Mouse (Mus musculus) intestine, embryonic 16.5 days (tissue): Measurements from ENCODE around the gene Rnf41. TPM values are rescaled to one million over a fixed set of nuclear protein-coding genes. Genes with fewer than 3 reads are reported as not detected.
A peak's percentile ranks its signal among the peaks of the same experiment; 100 is the strongest.

Experiments used
- ATAC-seq: fragments of 200-750 bp; cut with Nextera tagmentation; 2 replicates; pipeline ENCODE4 v1.8.0; 2017; ENCODE audit warnings: moderate TSS enrichment, moderate library complexity
- H3K27ac ChIP-seq: fragments of 300-500 bp; sonication (generic); 2 replicates; pipeline ENCODE4 v1.5.1; 2014; ENCODE audit warnings: mild to moderate bottlenecking, low read length
- H3K27me3 ChIP-seq: fragments of 300-500 bp; sonication (generic); replicated peaks from 2 replicates; pipeline ENCODE4 v1.6.1; 2014; ENCODE audit warnings: low read length, control low read depth, mixed read lengths; ENCODE audit not compliant: control insufficient read depth, insufficient read depth
- H3K36me3 ChIP-seq: fragments of 300-500 bp; sonication (generic); 2 replicates; pipeline ENCODE4 v1.6.1; 2014; ENCODE audit warnings: low read length, control low read depth; ENCODE audit not compliant: control insufficient read depth, insufficient read depth
- H3K4me1 ChIP-seq: fragments of 300-500 bp; sonication (generic); 2 replicates; pipeline ENCODE4 v1.6.1; 2014; ENCODE audit warnings: low read length, control low read depth, mixed read lengths; ENCODE audit not compliant: control insufficient read depth, insufficient read depth
- H3K4me2 ChIP-seq: fragments of 300-500 bp; sonication (generic); 2 replicates; pipeline ENCODE4 v1.6.1; 2014; ENCODE audit warnings: low read depth, low read length, control low read depth
- H3K4me3 ChIP-seq: fragments of 300-500 bp; sonication (generic); 2 replicates; pipeline ENCODE4 v1.5.1; 2014; ENCODE audit warnings: mild to moderate bottlenecking, low read length
- H3K9ac ChIP-seq: fragments of 300-500 bp; sonication (generic); 2 replicates; pipeline ENCODE4 v1.6.1; 2014; ENCODE audit warnings: low read depth, low read length
- H3K9me3 ChIP-seq: fragments of 300-500 bp; sonication (generic); 2 replicates; pipeline ENCODE4 v1.6.1; 2016; ENCODE audit warnings: low read length, control low read depth; ENCODE audit not compliant: control insufficient read depth
- WGBS: fragments of 180-500 bp; shearing (Covaris S2); extraction: QIAGEN DNeasy Blood & Tissue Kit; methylation state at CpG from one replicate; pipeline ENCODE4 v1.1.7; 2014; 5-methylcytosine and 5-hydroxymethylcytosine counted together
- polyA plus RNA-seq: library from polyadenylated mRNA; unstranded; fragments of >200 nt; fragmentation: Nextera tagmentation; extraction: Ambion mirVana; gene quantifications from 2 replicates; pipeline ENCODE4 v1.2.1, GENCODE M21; 2015

The Rnf41 gene
- polyA plus RNA-seq, 1 experiment from 2014 or later: 43.2 TPM

DNA sequence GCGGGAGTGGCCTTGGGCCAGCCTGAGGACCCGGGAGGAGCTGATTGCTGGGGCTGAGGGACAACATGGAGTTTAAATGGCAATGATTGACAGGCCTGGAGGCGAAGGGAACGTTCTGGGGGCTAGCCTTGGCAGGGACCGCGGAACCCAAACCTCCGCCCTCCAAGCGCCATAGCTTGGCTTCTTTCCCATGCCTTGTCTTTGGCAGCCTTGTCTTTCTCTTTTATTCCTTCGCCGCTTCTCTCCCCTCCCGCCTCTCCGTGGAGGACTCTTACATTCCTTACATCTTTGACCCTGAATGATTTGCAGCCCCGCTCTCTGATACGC lies 561 bp downstream of the Rnf41 start:
- Histone ChIP-seq H3K4me1 (peaks cover 38% of the 10 kb centered on the region), H3K4me3 (peak overlapping the region; percentile 95), H3K27me3 (no peaks in the 10 kb centered on the region), H3K4me2 (peak overlapping the region; percentile 93), H3K36me3 (peaks cover 4% of the 10 kb centered on the region; the same call in 1 of the 2 replicates), H3K9me3 (no peaks in the 10 kb centered on the region), H3K9ac (peak overlapping the region; percentile 92), H3K27ac (peak overlapping the region; percentile 97)
- 0% methylated on average over 13 of the region's 14 CpGs for WGBS
- no peak for ATAC-seq

GRCm38 (mm10) chr10:128412558-128412957 lies 1.1 kb downstream of the Rnf41 start:
- Histone ChIP-seq H3K9ac (peak overlapping the region; percentile 92), H3K27ac (peak overlapping the region; percentile 97), H3K4me1 (peaks cover 38% of the 10 kb centered on the region), H3K27me3 (no peaks in the 10 kb centered on the region), H3K36me3 (peaks cover 4% of the 10 kb centered on the region; the same call in 1 of the 2 replicates), H3K4me2 (peak overlapping the region; percentile 93), H3K9me3 (no peaks in the 10 kb centered on the region), H3K4me3 (peak overlapping the region; percentile 95)
- ATAC-seq: no peak
- WGBS: 17% methylated on average over 1 of the region's 1 CpGs

DNA sequence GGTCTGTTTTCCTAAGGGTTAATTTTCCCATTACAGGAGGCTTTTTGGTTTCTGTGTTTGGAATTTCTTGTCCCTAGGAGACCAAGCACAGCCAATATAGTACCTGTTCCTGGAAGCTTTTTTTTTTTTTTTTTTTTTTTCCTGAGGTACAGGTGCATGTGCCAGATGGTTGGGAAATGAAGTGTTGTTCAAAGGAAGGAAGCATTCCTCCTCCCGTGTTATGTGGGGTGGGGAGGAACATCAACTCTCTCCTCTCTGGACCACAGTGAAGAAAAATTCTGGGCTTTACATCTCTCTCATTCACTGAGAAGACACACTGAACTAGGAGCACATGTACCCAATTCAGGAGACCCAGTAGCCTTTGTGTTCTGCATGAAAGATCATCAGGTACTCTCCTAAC lies 1.6 kb downstream of the Rnf41 start:
- peak overlapping the region; percentile 76; the same call in 1 of the 2 replicates for H3K27ac ChIP-seq
- no peaks in the 10 kb centered on the region for H3K9me3 ChIP-seq
- no peak for ATAC-seq
- no peaks in the 10 kb centered on the region for H3K27me3 ChIP-seq
- H3K4me3 ChIP-seq: peak overlapping the region; percentile 95; the same call in 1 of the 2 replicates
- WGBS: 52% methylated on average over 1 of the region's 1 CpGs
- peak overlapping the region; percentile 93 for H3K4me2 ChIP-seq
- 0 out of 2 replicates have a peak overlapping the region, but pooled peaks have one; percentile 92 for H3K9ac ChIP-seq
- H3K4me1 ChIP-seq: peaks cover 38% of the 10 kb centered on the region
- peaks cover 4% of the 10 kb centered on the region; the same call in 1 of the 2 replicates for H3K36me3 ChIP-seq

DNA sequence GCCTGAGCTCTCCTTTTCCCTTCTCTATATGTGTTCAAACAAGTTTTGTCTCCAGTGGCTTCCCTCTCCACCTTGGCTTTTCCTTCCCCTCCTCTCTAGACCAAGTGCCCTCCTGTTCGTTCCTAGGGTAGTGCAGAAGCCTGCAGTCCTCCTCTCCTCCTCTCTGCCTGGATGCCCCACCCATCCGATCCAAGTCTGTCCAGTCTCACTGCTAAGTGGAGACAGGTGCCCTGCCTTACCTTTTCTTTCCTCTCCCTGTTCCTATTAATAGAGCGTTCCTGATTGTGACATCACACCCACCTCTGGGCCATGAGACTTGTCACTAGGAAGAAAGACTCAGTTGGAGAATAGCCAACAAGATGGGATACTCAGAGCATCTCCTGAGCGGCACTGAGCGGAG lies 3.4 kb downstream of the Rnf41 start:
- no peaks in the 10 kb centered on the region for H3K27me3 ChIP-seq
- ATAC-seq: peak; percentile 45
- H3K27ac ChIP-seq: peak overlapping the region; percentile 56
- H3K4me3 ChIP-seq: no peak overlapping the region
- 68% methylated on average over 5 of the region's 5 CpGs for WGBS
- H3K36me3 ChIP-seq: peaks cover 7% of the 10 kb centered on the region; the same call in 1 of the 2 replicates
- no peak overlapping the region for H3K9ac ChIP-seq
- no peaks in the 10 kb centered on the region for H3K9me3 ChIP-seq
- H3K4me2 ChIP-seq: no peak overlapping the region
- H3K4me1 ChIP-seq: peaks cover 31% of the 10 kb centered on the region

DNA sequence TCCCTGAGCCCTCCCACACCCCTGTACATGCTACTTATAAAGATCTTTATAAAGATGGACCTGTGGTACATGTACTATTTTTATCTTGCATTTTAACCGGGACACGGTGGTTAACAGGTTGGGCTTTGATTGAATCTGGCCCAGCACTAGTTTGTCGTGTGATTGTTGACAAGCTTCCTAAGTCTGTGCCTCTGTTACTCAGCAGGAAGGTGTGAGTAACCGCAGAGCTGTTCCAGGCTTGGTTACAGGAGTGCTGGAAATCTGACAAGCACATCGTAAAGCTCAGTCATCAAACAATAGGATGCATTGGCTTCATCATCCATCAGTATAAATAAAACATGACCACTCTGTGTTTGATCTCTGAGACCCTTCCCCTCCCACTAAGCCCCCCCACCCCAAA lies 11.0 kb downstream of the Rnf41 start:
- H3K4me2 ChIP-seq: no peak overlapping the region
- peaks cover 9% of the 10 kb centered on the region for H3K36me3 ChIP-seq
- no peak overlapping the region for H3K4me3 ChIP-seq
- H3K4me1 ChIP-seq: peaks cover 7% of the 10 kb centered on the region; the same call in 1 of the 2 replicates
- no peak overlapping the region for H3K27ac ChIP-seq
- no peak for ATAC-seq
- WGBS: 64% methylated on average over 5 of the region's 5 CpGs
- no peak overlapping the region for H3K9ac ChIP-seq
- H3K9me3 ChIP-seq: no peaks in the 10 kb centered on the region
- H3K27me3 ChIP-seq: no peaks in the 10 kb centered on the region

DNA sequence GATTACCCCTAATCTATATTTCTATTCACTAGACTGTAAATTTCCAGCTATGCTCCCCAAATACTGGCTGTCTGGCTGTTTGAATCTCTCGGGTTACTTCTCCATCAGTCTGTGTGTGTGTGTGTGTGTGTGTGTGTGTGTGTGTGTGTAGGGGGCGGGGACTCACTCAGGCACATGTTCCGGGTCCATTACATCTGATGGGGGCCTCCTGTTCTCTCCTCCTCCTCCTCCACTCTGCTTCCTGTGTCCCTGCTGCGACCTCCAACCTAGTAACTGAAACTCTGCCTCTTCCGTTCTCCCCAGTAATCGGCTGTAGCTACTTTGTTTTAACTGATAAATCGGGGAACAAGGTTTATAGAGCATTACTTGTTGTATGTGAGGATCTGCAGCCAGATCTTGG lies 13.1 kb downstream of the Rnf41 start:
- whole genome bisulfite sequencing: 41% methylated on average over 7 of the region's 7 CpGs
- no peak overlapping the region for H3K9ac ChIP-seq
- H3K27ac ChIP-seq: no peak overlapping the region
- H3K27me3 ChIP-seq: no peaks in the 10 kb centered on the region
- H3K4me3 ChIP-seq: no peak overlapping the region
- no peak overlapping the region for H3K4me2 ChIP-seq
- no peak; the same call in 1 of the 2 replicates for ATAC-seq
- H3K9me3 ChIP-seq: no peaks in the 10 kb centered on the region
- peaks cover 7% of the 10 kb centered on the region; the same call in 1 of the 2 replicates for H3K4me1 ChIP-seq
- H3K36me3 ChIP-seq: peaks cover 18% of the 10 kb centered on the region

DNA sequence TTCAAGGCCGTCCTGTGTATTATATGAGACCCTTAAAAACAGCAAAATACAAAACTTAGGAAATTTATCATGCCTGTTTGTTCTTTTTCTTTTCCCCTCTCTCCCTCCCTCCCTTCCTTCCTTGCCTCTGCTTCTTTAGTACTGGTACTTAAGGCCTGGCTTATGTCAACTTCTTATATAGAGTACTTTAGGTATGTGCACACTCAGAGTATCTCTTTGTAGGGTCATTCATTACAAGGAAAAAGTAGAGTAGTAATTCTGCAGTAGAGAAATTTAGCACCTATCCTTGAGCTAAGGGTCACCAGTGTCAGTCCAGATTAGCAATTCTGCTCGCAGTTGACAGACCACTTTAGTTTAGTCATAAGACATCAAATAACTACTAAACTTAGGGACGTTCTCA lies 13.8 kb downstream of the Rnf41 start:
- no peak overlapping the region for H3K4me2 ChIP-seq
- H3K4me3 ChIP-seq: no peak overlapping the region
- peaks cover 19% of the 10 kb centered on the region; the same call in 1 of the 2 replicates for H3K36me3 ChIP-seq
- no peaks in the 10 kb centered on the region for H3K9me3 ChIP-seq
- no peaks in the 10 kb centered on the region for H3K27me3 ChIP-seq
- no peak for ATAC-seq
- H3K4me1 ChIP-seq: peaks cover 7% of the 10 kb centered on the region; the same call in 1 of the 2 replicates
- H3K27ac ChIP-seq: no peak overlapping the region
- no peak overlapping the region for H3K9ac ChIP-seq
- WGBS: 81% methylated on average over 3 of the region's 3 CpGs

DNA sequence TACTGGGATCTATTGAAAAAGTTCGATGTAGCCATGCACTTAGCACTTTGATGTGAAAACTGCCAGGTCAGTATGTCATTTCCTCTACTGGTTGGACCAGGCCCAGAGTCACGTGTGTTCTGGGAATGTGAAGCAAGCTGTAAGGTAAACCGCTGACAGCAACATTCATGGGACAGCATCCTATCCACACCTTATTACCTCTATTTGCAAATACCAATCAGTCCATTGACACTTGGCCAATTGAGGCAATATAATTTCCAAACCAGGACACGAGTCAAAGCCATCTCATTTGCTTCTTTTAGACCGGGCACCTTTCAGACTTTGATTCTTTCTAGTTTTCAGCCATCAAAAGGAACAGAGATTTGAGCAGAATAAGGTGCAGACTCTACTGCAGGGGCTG lies 17.6 kb downstream of the Rnf41 start:
- H3K4me3 ChIP-seq: no peak overlapping the region
- H3K9ac ChIP-seq: no peak overlapping the region
- H3K4me1 ChIP-seq: peaks cover 5% of the 10 kb centered on the region; the same call in 1 of the 2 replicates
- H3K36me3 ChIP-seq: peaks cover 13% of the 10 kb centered on the region
- H3K9me3 ChIP-seq: no peaks in the 10 kb centered on the region
- 89% methylated on average over 5 of the region's 5 CpGs for WGBS
- no peak overlapping the region for H3K4me2 ChIP-seq
- H3K27me3 ChIP-seq: no peaks in the 10 kb centered on the region
- H3K27ac ChIP-seq: no peak overlapping the region
- ATAC-seq: no peak

DNA sequence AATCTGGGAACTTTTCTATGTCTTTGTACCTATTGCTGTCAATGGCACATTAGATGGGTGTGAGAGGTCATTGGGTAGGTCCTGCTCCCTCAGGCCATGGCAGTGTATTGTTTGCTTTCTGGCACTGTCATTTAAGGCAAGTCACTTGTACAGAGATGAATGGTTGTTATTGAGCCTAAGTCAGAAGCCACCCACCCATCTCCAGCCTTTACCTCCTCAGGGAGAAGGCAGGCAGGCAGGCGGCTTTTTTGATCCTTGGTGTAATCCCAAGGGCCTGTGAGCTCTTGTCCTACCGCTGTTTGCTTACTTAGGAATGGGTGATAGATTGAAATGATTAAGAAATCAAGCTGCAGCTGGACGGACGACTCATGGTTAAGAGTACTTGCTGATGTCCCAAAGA lies 18.0 kb downstream of the Rnf41 start:
- Histone ChIP-seq H3K9ac (no peak overlapping the region), H3K36me3 (peaks cover 13% of the 10 kb centered on the region), H3K4me2 (no peak overlapping the region), H3K4me1 (peaks cover 4% of the 10 kb centered on the region; the same call in 1 of the 2 replicates), H3K27me3 (no peaks in the 10 kb centered on the region), H3K9me3 (no peaks in the 10 kb centered on the region), H3K4me3 (no peak overlapping the region), H3K27ac (no peak overlapping the region)
- no peak for ATAC-seq
- WGBS: 72% methylated on average over 4 of the region's 4 CpGs

GRCm38 (mm10) chr10:128433417-128433816 lies 22.0 kb downstream of the Rnf41 start:
- Histone ChIP-seq H3K27me3 (no peaks in the 10 kb centered on the region), H3K4me2 (no peak overlapping the region), H3K27ac (no peak overlapping the region), H3K36me3 (peaks cover 32% of the 10 kb centered on the region), H3K4me1 (no peaks in the 10 kb centered on the region), H3K9me3 (no peaks in the 10 kb centered on the region), H3K9ac (no peak overlapping the region), H3K4me3 (no peak overlapping the region)
- ATAC-seq: peak; percentile 89
- 78% methylated on average over 2 of the region's 2 CpGs for WGBS
